Mouse (Mus musculus): ENCODE results near the gene Ythdf1. TPM values are rescaled to one million over a fixed set of nuclear protein-coding genes. Genes with fewer than 3 reads are reported as not detected.
A peak's percentile ranks its signal among the peaks of the same experiment; 100 is the strongest.

Gene Ythdf1
- polyA plus RNA-seq, 1 experiment from 2014 or later: 62.6 TPM

Small RNAs within 50 kb of the gene (microRNA-seq; reads per million reads assigned to microRNA genes)
- gene Mir124a-3: 7.5 reads per million, percentile 23 among the genes with 10 or more reads in this experiment

Other genes with a start within 250 kb of the Ythdf1 start
- gene Dido1, start 210.9 kb downstream of the Ythdf1 start, polyA plus RNA-seq (2016; fragmentation: Nextera tagmentation; extraction: Ambion mirVana): 42.2 and 42.7 TPM in 2 replicates
- 52.0 and 54.7 TPM in 2 replicates for gene Gid8, start 210.8 kb downstream of the Ythdf1 start, polyA plus RNA-seq (2016; fragmentation: Nextera tagmentation; extraction: Ambion mirVana)
- gene Slc17a9, start 195.7 kb downstream of the Ythdf1 start, polyA plus RNA-seq (2016; fragmentation: Nextera tagmentation; extraction: Ambion mirVana): 0.37 and 0.55 TPM in 2 replicates
- 1.3 and 3.2 TPM in 2 replicates for gene Bhlhe23, start 144.0 kb downstream of the Ythdf1 start, polyA plus RNA-seq (2016; fragmentation: Nextera tagmentation; extraction: Ambion mirVana)
- 0.11 and 0.41 TPM in 2 replicates for gene Birc7, start 8.1 kb upstream of the Ythdf1 start, polyA plus RNA-seq (2016; fragmentation: Nextera tagmentation; extraction: Ambion mirVana)
- gene Nkain4, start 33.8 kb upstream of the Ythdf1 start, polyA plus RNA-seq (2016; fragmentation: Nextera tagmentation; extraction: Ambion mirVana): 39.4 and 43.5 TPM in 2 replicates
- 85.2 and 87.7 TPM in 2 replicates for gene Arfgap1, start 46.3 kb upstream of the Ythdf1 start, polyA plus RNA-seq (2016; fragmentation: Nextera tagmentation; extraction: Ambion mirVana)
- 0.45 and 0.51 TPM in 2 replicates for gene Col20a1, start 65.6 kb upstream of the Ythdf1 start, polyA plus RNA-seq (2016; fragmentation: Nextera tagmentation; extraction: Ambion mirVana)
- 20.2 and 20.8 TPM in 2 replicates for gene Chrna4, start 122.6 kb upstream of the Ythdf1 start, polyA plus RNA-seq (2016; fragmentation: Nextera tagmentation; extraction: Ambion mirVana)
- 28.6 and 30.0 TPM in 2 replicates for gene Kcnq2, start 214.4 kb upstream of the Ythdf1 start, polyA plus RNA-seq (2016; fragmentation: Nextera tagmentation; extraction: Ambion mirVana)
- 1.1 and 1.4 TPM in 2 replicates for gene Eef1a2, start 236.1 kb upstream of the Ythdf1 start, polyA plus RNA-seq (2016; fragmentation: Nextera tagmentation; extraction: Ambion mirVana)